Mouse (Mus musculus) stomach, postnatal 0 days (tissue): ENCODE measurements at regions not wholly inside any gene's neighbourhood (a gene's known extent, or its start where the extent isn't known, plus 50 kb on each side); places are given as distances from the start of the nearest gene placed in this dataset.

Experiments used
- ATAC-seq: fragments of 200-750 bp; cut with Nextera tagmentation; 2 replicates; pipeline ENCODE4 v1.8.0; 2017; ENCODE audit not compliant: low FRiP score, low TSS enrichment
- DNase-seq: peaks from one replicate; pipeline ENCODE4 v3.0.0-alpha.2; 2016; ENCODE audit warnings: low spot score
- H3K27ac ChIP-seq: fragments of 300-500 bp; sonication (generic); replicated peaks from 2 replicates; pipeline ENCODE4 v1.5.1; 2014; ENCODE audit warnings: mild to moderate bottlenecking, control low read depth
- H3K27me3 ChIP-seq: fragments of 300-500 bp; sonication (generic); 2 replicates; pipeline ENCODE4 v1.6.1; 2014; ENCODE audit warnings: low read length; ENCODE audit not compliant: control insufficient read depth, insufficient read depth
- H3K36me3 ChIP-seq: fragments of 300-500 bp; sonication (generic); 2 replicates; pipeline ENCODE4 v1.6.1; 2014; ENCODE audit warnings: low read length, mixed read lengths; ENCODE audit not compliant: control insufficient read depth, insufficient read depth
- H3K4me1 ChIP-seq: fragments of 300-500 bp; sonication (generic); replicated peaks from 2 replicates; pipeline ENCODE4 v1.6.1; 2014; ENCODE audit warnings: antibody characterized with exemption; ENCODE audit not compliant: control insufficient read depth, insufficient read depth
- H3K4me2 ChIP-seq: fragments of 300-500 bp; sonication (generic); replicated peaks from 2 replicates; pipeline ENCODE4 v1.6.1; 2014; ENCODE audit warnings: low read depth, mild to moderate bottlenecking, control low read depth, moderate library complexity
- H3K4me3 ChIP-seq: fragments of 300-500 bp; sonication (generic); 2 replicates; pipeline ENCODE4 v1.5.1; 2014; ENCODE audit warnings: low read depth, low read length, control low read depth
- H3K9ac ChIP-seq: fragments of 300-500 bp; sonication (generic); 2 replicates; pipeline ENCODE4 v1.6.1; 2014; ENCODE audit warnings: mild to moderate bottlenecking, low read length, control low read depth, mixed read lengths
- H3K9me3 ChIP-seq: fragments of 300-500 bp; sonication (generic); 2 replicates; pipeline ENCODE4 v1.6.1; 2016; ENCODE audit warnings: low read length; ENCODE audit not compliant: control insufficient read depth
- CTCF ChIP-seq: IDR thresholded peaks from 2 replicates; pipeline ENCODE4 v1.5.1; 2016; ENCODE audit warnings: antibody characterized with exemption, low read depth, mild to moderate bottlenecking, moderate library complexity
- EP300 ChIP-seq: optimal IDR thresholded peaks from 2 replicates; pipeline ENCODE3; 2016; ENCODE audit warnings: antibody characterized with exemption
- WGBS: fragments of 180-500 bp; shearing (Covaris S2); extraction: QIAGEN DNeasy Blood & Tissue Kit; methylation state at CpG from one replicate; pipeline ENCODE4 v1.1.7; 2014; 5-methylcytosine and 5-hydroxymethylcytosine counted together

GRCm38 (mm10) chr2:28352903-28353302, 93.7 kb upstream of the Ppp1r26 start:
- H3K9ac ChIP-seq: no peak overlapping the region
- DNase-seq (no peak), ATAC-seq (no peak)
- no peak for TF ChIP-seq EP300
- TF ChIP-seq CTCF: no peak
- H3K4me3 ChIP-seq: no peak overlapping the region
- 61% methylated on average over 1 of the region's 1 CpGs for WGBS
- H3K27ac ChIP-seq: no peak overlapping the region
- no peaks in the 10 kb centered on the region for H3K4me1 ChIP-seq
- no peak overlapping the region for H3K4me2 ChIP-seq
- no peaks in the 10 kb centered on the region for H3K27me3 ChIP-seq
- no peaks in the 10 kb centered on the region for H3K9me3 ChIP-seq
- H3K36me3 ChIP-seq: no peaks in the 10 kb centered on the region

GRCm38 (mm10) chr2:28362199-28362598, 84.4 kb upstream of the Ppp1r26 start:
- no peak for DNase-seq
- ATAC-seq: no peak

GRCm38 (mm10) chr2:28364623-28365022, 82.0 kb upstream of the Ppp1r26 start:
- no peak for ATAC-seq
- DNase-seq: no peak

More at GRCm38 (mm10) chr2:28362199-28362598, 84.4 kb upstream of the Ppp1r26 start:
- no peak for TF ChIP-seq CTCF
- no peak for TF ChIP-seq EP300
- Histone ChIP-seq H3K36me3 (no peaks in the 10 kb centered on the region), H3K27me3 (no peaks in the 10 kb centered on the region), H3K9ac (no peak overlapping the region), H3K4me3 (no peak overlapping the region), H3K4me2 (no peak overlapping the region), H3K4me1 (no peaks in the 10 kb centered on the region), H3K9me3 (no peaks in the 10 kb centered on the region), H3K27ac (no peak overlapping the region)
- WGBS: 21% methylated on average over 6 of the region's 6 CpGs

GRCm38 (mm10) chr2:28365756-28366155, 80.8 kb upstream of the Ppp1r26 start:
- Histone ChIP-seq H3K27me3 (no peaks in the 10 kb centered on the region), H3K4me2 (no peak overlapping the region), H3K4me1 (no peaks in the 10 kb centered on the region), H3K27ac (no peak overlapping the region), H3K9ac (no peak overlapping the region), H3K36me3 (no peaks in the 10 kb centered on the region), H3K9me3 (no peaks in the 10 kb centered on the region), H3K4me3 (no peak overlapping the region)
- no peak for DNase-seq
- TF ChIP-seq CTCF (no peak), EP300 (no peak)
- 92% methylated on average over 5 of the region's 5 CpGs for WGBS
- ATAC-seq: no peak

More at GRCm38 (mm10) chr2:28364623-28365022, 82.0 kb upstream of the Ppp1r26 start:
- 40% methylated on average over 3 of the region's 3 CpGs for WGBS
- no peak for TF ChIP-seq EP300
- TF ChIP-seq CTCF: no peak
- H3K27me3 ChIP-seq: no peaks in the 10 kb centered on the region
- no peaks in the 10 kb centered on the region for H3K4me1 ChIP-seq
- no peaks in the 10 kb centered on the region for H3K36me3 ChIP-seq
- H3K9ac ChIP-seq: no peak overlapping the region
- H3K4me2 ChIP-seq: no peak overlapping the region
- no peak overlapping the region for H3K27ac ChIP-seq
- H3K4me3 ChIP-seq: no peak overlapping the region
- no peaks in the 10 kb centered on the region for H3K9me3 ChIP-seq

GRCm38 (mm10) chr2:28374838-28375237, 71.8 kb upstream of the Ppp1r26 start:
- no peak for ATAC-seq
- peak; percentile 66 for DNase-seq
- Histone ChIP-seq H3K27ac (no peak overlapping the region), H3K4me1 (no peaks in the 10 kb centered on the region), H3K27me3 (no peaks in the 10 kb centered on the region), H3K9me3 (no peaks in the 10 kb centered on the region), H3K36me3 (no peaks in the 10 kb centered on the region), H3K4me2 (no peak overlapping the region), H3K9ac (no peak overlapping the region), H3K4me3 (no peak overlapping the region)
- no peak for TF ChIP-seq EP300
- peak; percentile 87 for TF ChIP-seq CTCF
- WGBS: 16% methylated on average over 3 of the region's 3 CpGs

- no peaks in the 10 kb centered on the region for H3K9me3 ChIP-seq
- ATAC-seq (peak; percentile 38), DNase-seq (peak; percentile 52)
- no peak overlapping the region for H3K27ac ChIP-seq
- no peaks in the 10 kb centered on the region for H3K36me3 ChIP-seq
- TF ChIP-seq CTCF (no peak), EP300 (no peak)
- no peak overlapping the region for H3K4me2 ChIP-seq
- H3K4me1 ChIP-seq: no peaks in the 10 kb centered on the region
- no peak overlapping the region for H3K4me3 ChIP-seq
- H3K9ac ChIP-seq: no peak overlapping the region
- WGBS: 42% methylated on average over 9 of the region's 9 CpGs
- no peaks in the 10 kb centered on the region for H3K27me3 ChIP-seq
Measured at GRCm38 (mm10) chr2:28377948-28378822, 68.4 kb upstream of the Ppp1r26 start.
